Mouse (Mus musculus): ENCODE data around the gene Fign. TPM values are rescaled to one million over a fixed set of nuclear protein-coding genes. Genes with fewer than 3 reads are reported as not detected.

Gene Fign
- 0.33 TPM for polyA plus RNA-seq (2014; fragmentation: Illumina TruSeq; extraction: RNeasy Lipid Tissue Mini Kit (QIAGEN cat#74804); ENCODE audit: low replicate concordance)

DNA sequence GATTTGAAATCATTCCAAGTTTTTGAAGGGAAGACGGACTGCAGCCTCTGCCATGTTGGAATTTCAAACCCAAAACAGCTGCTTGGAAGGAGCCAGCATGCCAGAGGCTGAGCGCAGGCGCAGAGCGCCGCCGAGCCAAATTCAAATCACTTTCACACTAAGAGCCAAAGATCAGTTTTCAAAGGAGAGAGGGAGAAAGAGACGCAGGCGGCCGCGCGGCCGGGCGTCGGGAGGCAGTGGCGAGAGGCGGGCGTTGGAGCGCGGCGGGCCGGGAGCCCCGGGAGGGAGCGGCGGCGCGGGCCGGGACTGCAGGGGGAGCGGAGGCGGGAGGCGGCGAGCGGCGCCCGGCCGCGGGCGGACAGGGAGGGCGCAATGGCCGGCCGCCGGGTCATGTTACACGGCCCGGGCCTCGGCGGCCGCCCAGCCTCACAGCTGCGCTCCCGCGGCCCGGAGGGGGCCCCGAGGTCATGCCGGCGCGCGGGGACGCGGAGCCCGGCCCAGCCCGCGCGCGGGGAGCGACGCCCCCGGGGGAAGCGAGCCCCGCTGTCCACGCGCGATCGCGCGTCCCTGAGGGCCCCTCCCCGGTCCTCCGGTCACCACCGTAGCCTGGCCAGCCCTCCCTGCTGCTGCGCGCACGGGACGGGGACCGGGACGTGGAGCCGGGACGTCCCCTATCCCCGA is at the start of gene Fign:
Fign (minus strand) TSS at position 102 of the 681 bp plus-strand sequence.

